In the genomic region with DNA sequence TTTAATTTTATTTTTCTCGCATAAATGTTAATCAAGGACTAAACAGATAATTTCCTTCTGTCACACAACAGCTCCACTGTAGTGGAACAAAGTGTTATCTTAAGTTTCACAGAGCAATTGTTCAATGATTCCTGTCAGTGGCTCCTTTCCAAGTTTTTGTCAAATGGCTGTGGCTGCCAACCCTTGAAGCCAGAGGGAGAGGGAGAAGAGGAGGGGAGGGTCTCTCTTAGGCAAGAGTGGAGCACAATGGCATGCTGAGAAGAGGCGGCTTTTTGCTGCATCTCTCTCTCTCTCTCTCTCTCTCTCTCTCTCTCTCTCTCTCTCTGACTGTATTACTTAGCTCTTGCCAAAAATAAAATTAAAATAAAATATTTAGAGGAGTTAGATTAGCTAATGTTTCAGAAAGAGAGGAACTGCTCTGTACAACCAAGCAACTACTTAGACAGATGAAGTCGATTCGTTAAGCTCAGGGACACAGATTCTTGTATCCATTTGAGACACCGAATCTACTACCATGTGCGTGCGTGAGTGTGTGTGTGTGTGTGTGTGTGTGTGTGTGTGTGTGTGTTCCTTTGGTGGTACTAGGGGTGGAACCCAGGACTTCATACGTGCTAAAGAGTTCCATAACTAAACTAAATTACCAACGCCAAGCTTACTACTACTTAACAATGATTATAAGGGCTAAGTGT, we compare ENCODE assay signal across 13 mouse cellular contexts.
DNase-seq lines count a peak whose midpoint lies in the region; ATAC-seq and TF ChIP-seq lines count a peak whose summit lies in the region.
"Had no signal": no experiment of that assay in that cellular context is flagged by ENCODE, and none has a peak within 500 bp of the region (broad histone marks: within the 10 kb centered on the region; RNA-seq: fewer than 3 reads in every experiment).

No protein-coding gene starts in this region.

- DNase-seq in forebrain, postnatal 0 days = peak; percentile 66
- peak; percentile 55 to 64 for DNase-seq in lung, postnatal 4 days
- DNase-seq in liver = no peak
- no peak for DNase-seq in left cerebral cortex, adult 9 months (ENCODE audit: low spot score in 2 of 2)
- DNase-seq: cerebellum, postnatal 36 days; layer of hippocampus, adult 9-11 months; liver, embryonic 13.5 days; right cerebral cortex, postnatal 4 days; thymus, adult 18-20 months had no signal

- no peaks in the 10 kb centered on the region for H3K9me3 ChIP-seq in hindbrain, embryonic 15.5 days
- no peaks in the 10 kb centered on the region for H3K9me3 ChIP-seq in hindbrain, embryonic 12.5 days (replicated peaks)
- no peaks in the 10 kb centered on the region for H3K9me3 ChIP-seq in forebrain, postnatal 0 days (ENCODE audit: low read length)
- H3K9me3 ChIP-seq in heart, embryonic 16.5 days (replicated peaks; ENCODE audit: control insufficient read depth, low read length) = no peaks in the 10 kb centered on the region
- H3K9me3 ChIP-seq: intestine, embryonic 15.5 days; liver, embryonic 13.5 days had no signal

- no peak overlapping the region for H3K4me2 ChIP-seq in hindbrain, embryonic 15.5 days
- H3K4me2 ChIP-seq in hindbrain, embryonic 12.5 days (replicated peaks) = no peak overlapping the region
- H3K4me2 ChIP-seq in forebrain, postnatal 0 days (ENCODE audit: low read depth) = no peak overlapping the region
- H3K4me2 ChIP-seq in heart, embryonic 16.5 days (ENCODE audit: low read depth, low read length) = no peak overlapping the region
- H3K4me2 ChIP-seq: intestine, embryonic 15.5 days; liver, embryonic 13.5 days had no signal

- no peak overlapping the region for H3K27ac ChIP-seq in hindbrain, embryonic 15.5 days (replicated peaks)
- H3K27ac ChIP-seq in hindbrain, embryonic 12.5 days = no peak overlapping the region
- no peak overlapping the region for H3K27ac ChIP-seq in forebrain, postnatal 0 days (ENCODE audit: low read depth, low read length)
- H3K27ac ChIP-seq in heart, embryonic 16.5 days (ENCODE audit: low read length) = no peak overlapping the region
- H3K27ac ChIP-seq: intestine, embryonic 15.5 days; liver, embryonic 13.5 days had no signal

- H3K4me1 ChIP-seq in hindbrain, embryonic 15.5 days (replicated peaks) = no peaks in the 10 kb centered on the region
- 0 out of 2 replicates have a peak, but pooled peaks cover 2% of the 10 kb centered on the region for H3K4me1 ChIP-seq in hindbrain, embryonic 12.5 days
- H3K4me1 ChIP-seq in forebrain, postnatal 0 days (ENCODE audit: insufficient read depth) = no peaks in the 10 kb centered on the region
- peaks cover 4% of the 10 kb centered on the region; the same call in 1 of the 2 replicates for H3K4me1 ChIP-seq in heart, embryonic 16.5 days (ENCODE audit: control insufficient read depth, insufficient read depth, low read length)
- H3K4me1 ChIP-seq: intestine, embryonic 15.5 days; liver, embryonic 13.5 days had no signal

- 69% methylated on average over 9 of the region's 9 CpGs for WGBS in hindbrain, embryonic 15.5 days
- 83% methylated on average over 9 of the region's 9 CpGs for whole genome bisulfite sequencing in hindbrain, embryonic 12.5 days
- 49% methylated on average over 9 of the region's 9 CpGs for whole genome bisulfite sequencing in forebrain, postnatal 0 days
- WGBS in heart, embryonic 16.5 days = 71% methylated on average over 9 of the region's 9 CpGs

- no peak overlapping the region for H3K9ac ChIP-seq in hindbrain, embryonic 15.5 days
- no peak overlapping the region for H3K9ac ChIP-seq in hindbrain, embryonic 12.5 days
- no peak overlapping the region for H3K9ac ChIP-seq in forebrain, postnatal 0 days
- H3K9ac ChIP-seq in heart, embryonic 16.5 days (ENCODE audit: low read length) = no peak overlapping the region
- H3K9ac ChIP-seq: intestine, embryonic 15.5 days; liver, embryonic 13.5 days had no signal

- no peaks in the 10 kb centered on the region for H3K36me3 ChIP-seq in hindbrain, embryonic 15.5 days
- no peaks in the 10 kb centered on the region for H3K36me3 ChIP-seq in hindbrain, embryonic 12.5 days
- H3K36me3 ChIP-seq in forebrain, postnatal 0 days (ENCODE audit: insufficient read depth) = no peaks in the 10 kb centered on the region
- no peaks in the 10 kb centered on the region for H3K36me3 ChIP-seq in heart, embryonic 16.5 days (ENCODE audit: control insufficient read depth, insufficient read depth)
- H3K36me3 ChIP-seq: intestine, embryonic 15.5 days; liver, embryonic 13.5 days had no signal

- peak; percentile 54; the same call in 1 of the 2 replicates for ATAC-seq in hindbrain, embryonic 15.5 days (ENCODE audit: low FRiP score, low read depth)
- ATAC-seq in hindbrain, embryonic 12.5 days (ENCODE audit: low FRiP score) = no peak
- ATAC-seq in forebrain, postnatal 0 days = peak; percentile 84
- peak; percentile 32; the same call in 1 of the 2 replicates for ATAC-seq in heart, embryonic 16.5 days (replicated peaks; ENCODE audit: extremely low read depth, insufficient read depth, low FRiP score)
- ATAC-seq: intestine, embryonic 15.5 days had no signal

- TF ChIP-seq CTCF in forebrain, postnatal 0 days (IDR thresholded peaks at IDR 0.05; ENCODE audit: low read depth) = no peak

- no peaks in the 10 kb centered on the region for H3K27me3 ChIP-seq in hindbrain, embryonic 15.5 days
- H3K27me3 ChIP-seq in hindbrain, embryonic 12.5 days = peaks cover 3% of the 10 kb centered on the region; the same call in 1 of the 2 replicates
- H3K27me3 ChIP-seq in forebrain, postnatal 0 days (ENCODE audit: insufficient read depth, low read length) = no peaks in the 10 kb centered on the region
- H3K27me3 ChIP-seq in heart, embryonic 16.5 days (ENCODE audit: control insufficient read depth, insufficient read depth, low read length) = no peaks in the 10 kb centered on the region
- H3K27me3 ChIP-seq: intestine, embryonic 15.5 days; liver, embryonic 13.5 days had no signal

- H3K4me3 ChIP-seq in hindbrain, embryonic 15.5 days = no peak overlapping the region
- no peak overlapping the region for H3K4me3 ChIP-seq in hindbrain, embryonic 12.5 days
- no peak overlapping the region for H3K4me3 ChIP-seq in forebrain, postnatal 0 days (ENCODE audit: low read depth, low read length)
- H3K4me3 ChIP-seq in heart, embryonic 16.5 days (ENCODE audit: low read length) = no peak overlapping the region
- H3K4me3 ChIP-seq: intestine, embryonic 15.5 days; liver, embryonic 13.5 days had no signal

Comparison
In these comparisons a context has a peak if more than half of its experiments do, and no peak if none do; other contexts are left out.
1. DNase-seq: peak in forebrain, postnatal 0 days (single experiment) and lung, postnatal 4 days (2 of 2); none in liver (single experiment) and left cerebral cortex, adult 9 months (0 of 2).